In genomic region chr15:102516728-102517404, GRCm38 (mm10) we compare ENCODE assay signal across 8 mouse cellular contexts. TPM values are rescaled to one million over a fixed set of nuclear protein-coding genes. Genes with fewer than 3 reads are reported as not detected.
DNase-seq lines count a peak whose midpoint lies in the region; ATAC-seq lines count a peak whose summit lies in the region.

TSS of gene Map3k12 (minus strand) at chr15:102517064.

- ATAC-seq in megakaryocyte progenitor cell, adult 5-6 weeks (replicated peaks; ENCODE audit: poor library complexity): 0 out of 2 replicates have a peak, but pooled peaks have one; percentile 2

- peak; percentile 84 to 94 for DNase-seq in adrenal gland, adult (ENCODE audit: inconsistent age in 2 of 2, low spot score in 1 of 2)
- DNase-seq in embryo, embryonic 10 days (ENCODE audit: low spot score): peak; percentile 73
- peak; percentile 71 for DNase-seq in gastrocnemius, postnatal 10 days
- DNase-seq in induced T-regulatory cell, adult 2 months (ENCODE audit: low read depth): peak; percentile 84
- peak; percentile 66 to 76 for DNase-seq in left cerebral cortex, adult 8-10 months (ENCODE audit: low spot score in 2 of 2)
- peak; percentile 70 to 72 for DNase-seq in right cerebral cortex, postnatal 36 days (ENCODE audit: low spot score in 2 of 2)
- DNase-seq in natural killer cell, adult 2 months (ENCODE audit: low spot score in 2 of 2): no peak

RNA-seq across cellular contexts. Expression of gene Map3k12, which starts in this region (rescaled TPM):
- 1 to 10 TPM; 3.8 to 4.9 TPM for total RNA-seq in gastrocnemius, postnatal 10 days (2021)
- 10 to 100 TPM; 85.6 to 93.8 (median 89.3) TPM for total RNA-seq in left cerebral cortex, adult 8-10 months (2022)
- total RNA-seq in megakaryocyte progenitor cell, adult 5-6 weeks (2015): 1.2 TPM in 1 of 2 replicates, not detected in the other
- 0.12 and 0.24 TPM in 2 replicates for total RNA-seq in megakaryocyte progenitor cell, adult 5-6 weeks (2017)

Comparison
In these comparisons a context has a peak if more than half of its experiments do, and no peak if none do; other contexts are left out.
1. RNA of gene Map3k12 (total RNA-seq): 85.6 to 93.8 TPM in left cerebral cortex, adult 8-10 months; 3.8 to 4.9 TPM in gastrocnemius, postnatal 10 days and 0.12 to 1.2 TPM in megakaryocyte progenitor cell, adult 5-6 weeks; every median in the first group is over 10 times any median in the second.
2. DNase-seq: peak in adrenal gland, adult (2 of 2), embryo, embryonic 10 days (single experiment), gastrocnemius, postnatal 10 days (single experiment), induced T-regulatory cell, adult 2 months (single experiment), left cerebral cortex, adult 8-10 months (2 of 2) and right cerebral cortex, postnatal 36 days (2 of 2); none in natural killer cell, adult 2 months (0 of 2).